Mouse (Mus musculus) CD8-positive naive resting alpha-beta T cell, adult 2 months (primary cell): ENCODE measurements around the gene Cdk5.

Experiments used
- DNase-seq, 2 experiments: peaks; one replicate each; pipeline ENCODE4 v3.0.0; 2022; ENCODE audit warnings: low read depth in 2 of 2, low spot score in 2 of 2

Gene Cdk5

GRCm38 (mm10) chr5:24378700-24379099 lies 44.6 kb downstream of the Cdk5 start:
- no peak for DNase-seq

- DNase-seq = no peak
Measured at GRCm38 (mm10) chr5:24374666-24375328, 48.5 kb downstream of the Cdk5 start.

GRCm38 (mm10) chr5:24374216-24374615 lies 49.1 kb downstream of the Cdk5 start:
- DNase-seq = no peak

- DNase-seq = no peak
Measured at GRCm38 (mm10) chr5:24373807-24374206, 49.5 kb downstream of the Cdk5 start.

- DNase-seq = no peak
Measured at GRCm38 (mm10) chr5:24369767-24370166, 53.6 kb downstream of the Cdk5 start.
